Mouse (Mus musculus) forebrain, embryonic 12.5 days (tissue): ENCODE data around the gene BC048671. TPM values are rescaled to one million over a fixed set of nuclear protein-coding genes. Genes with fewer than 3 reads are reported as not detected.

ENCODE experiments used
- ATAC-seq: fragments of 200-750 bp; cut with Nextera tagmentation; 2 replicates; pipeline ENCODE4 v1.8.0; 2017; ENCODE audit warnings: moderate TSS enrichment; ENCODE audit not compliant: low FRiP score
- H3K27ac ChIP-seq: fragments of 300-500 bp; sonication (generic); 2 replicates; pipeline ENCODE4 v1.5.1; 2016; ENCODE audit warnings: mild to moderate bottlenecking
- H3K27me3 ChIP-seq: fragments of 300-500 bp; sonication (generic); 2 replicates; pipeline ENCODE4 v1.6.1; 2016; ENCODE audit warnings: mild to moderate bottlenecking
- H3K36me3 ChIP-seq: fragments of 300-500 bp; sonication (generic); replicated peaks from 2 replicates; pipeline ENCODE4 v1.6.1; 2016; ENCODE audit warnings: mild to moderate bottlenecking
- H3K4me1 ChIP-seq: fragments of 300-500 bp; sonication (generic); 2 replicates; pipeline ENCODE4 v1.6.1; 2016
- H3K4me2 ChIP-seq: fragments of 300-500 bp; sonication (generic); 2 replicates; pipeline ENCODE4 v1.6.1; 2016; ENCODE audit warnings: mild to moderate bottlenecking, moderate library complexity
- H3K4me3 ChIP-seq: fragments of 300-500 bp; sonication (generic); replicated peaks from 2 replicates; pipeline ENCODE4 v1.5.1; 2016; ENCODE audit warnings: mild to moderate bottlenecking
- H3K9ac ChIP-seq: fragments of 300-500 bp; sonication (generic); 2 replicates; pipeline ENCODE4 v1.6.1; 2016; ENCODE audit warnings: mild to moderate bottlenecking
- H3K9me3 ChIP-seq: fragments of 300-500 bp; sonication (generic); 2 replicates; pipeline ENCODE4 v1.6.1; 2016
- WGBS: fragments of 180-500 bp; shearing (Covaris S2); methylation state at CpG from one replicate; pipeline ENCODE4 v1.1.7; 2016; 5-methylcytosine and 5-hydroxymethylcytosine counted together
- polyA plus RNA-seq: library from polyadenylated mRNA; unstranded; fragments of >200 nt; fragmentation: Nextera tagmentation; extraction: Ambion mirVana; gene quantifications from 2 replicates; pipeline ENCODE4 v1.2.1, GENCODE M21; 2016

BC048671 gene
- polyA plus RNA-seq, 1 experiment from 2014 or later, result not detected

DNA sequence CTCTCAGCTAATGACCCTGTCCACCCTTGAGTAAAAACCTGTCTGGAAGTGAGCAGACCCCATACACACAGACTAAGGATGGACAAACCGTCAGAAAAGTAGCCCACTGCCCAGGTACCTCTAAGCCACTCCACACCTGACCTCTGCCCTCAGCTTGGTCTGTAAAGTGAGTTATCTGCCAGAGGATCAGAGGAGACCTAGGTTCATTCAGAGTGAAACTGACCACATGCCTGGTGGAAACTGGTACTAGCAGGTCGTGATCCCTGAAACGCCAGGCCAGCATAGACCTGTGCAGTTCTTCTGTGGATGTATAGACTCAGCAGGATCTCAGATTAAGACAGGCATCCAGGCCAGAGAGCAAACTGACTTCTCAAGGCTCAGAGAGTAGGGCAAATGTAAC is 23.4 kb downstream of the BC048671 start:
- H3K36me3 ChIP-seq, result no peaks in the 10 kb centered on the region
- H3K9ac ChIP-seq, result no peak overlapping the region
- peaks cover 6% of the 10 kb centered on the region for H3K4me1 ChIP-seq
- H3K27ac ChIP-seq, result no peak overlapping the region
- no peaks in the 10 kb centered on the region for H3K9me3 ChIP-seq
- peak overlapping the region; percentile 46; the same call in 1 of the 2 replicates for H3K4me2 ChIP-seq
- no peak overlapping the region for H3K4me3 ChIP-seq
- no peak for ATAC-seq
- peaks cover 20% of the 10 kb centered on the region for H3K27me3 ChIP-seq
- WGBS, result 61% methylated on average over 3 of the region's 3 CpGs

DNA sequence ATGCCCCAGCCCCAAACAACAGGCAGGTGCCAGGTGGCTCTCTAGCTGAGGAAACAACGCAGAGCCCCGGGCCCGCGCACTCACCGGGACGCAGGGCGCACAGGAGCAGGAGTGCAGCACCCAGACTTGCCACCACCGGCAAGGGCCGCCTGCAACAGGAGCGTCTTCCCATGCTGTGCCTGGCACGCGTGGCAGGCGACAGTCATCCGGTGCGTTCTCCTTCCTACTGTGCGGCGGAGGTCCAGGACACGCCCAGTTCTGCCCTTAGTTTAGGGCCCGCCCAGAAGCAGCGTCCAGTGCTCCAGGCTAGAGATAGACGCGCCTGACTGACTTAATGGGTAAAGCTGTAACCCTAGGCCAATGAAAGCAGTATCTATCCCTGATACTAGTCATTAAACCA is 24.0 kb downstream of the BC048671 start, which contains the start of gene Chst13:
Gene Chst13, minus strand, starts transcription at position 195 of the 400 bp plus-strand sequence.
- Histone ChIP-seq H3K4me1 (peaks cover 6% of the 10 kb centered on the region), H3K9me3 (no peaks in the 10 kb centered on the region), H3K4me3 (no peak within 1 kb of the TSS), H3K9ac (no peak within 1 kb of the TSS), H3K4me2 (peak within 1 kb of the TSS; percentile 46), H3K36me3 (no peaks in the 10 kb centered on the region), H3K27ac (no peak within 1 kb of the TSS), H3K27me3 (peaks cover 20% of the 10 kb centered on the region)
- whole genome bisulfite sequencing, result 4% methylated on average over 22 of the region's 22 CpGs
- ATAC-seq, result no peak

GRCm38 (mm10) chr6:90327670-90328069 is 26.7 kb downstream of the BC048671 start:
- Histone ChIP-seq H3K27ac (no peak overlapping the region), H3K4me1 (peaks cover 6% of the 10 kb centered on the region), H3K9ac (no peak overlapping the region), H3K4me2 (no peak overlapping the region), H3K36me3 (no peaks in the 10 kb centered on the region), H3K9me3 (no peaks in the 10 kb centered on the region), H3K27me3 (peaks cover 20% of the 10 kb centered on the region), H3K4me3 (no peak overlapping the region)
- no peak for ATAC-seq
- WGBS, result 23% methylated on average over 6 of the region's 6 CpGs

DNA sequence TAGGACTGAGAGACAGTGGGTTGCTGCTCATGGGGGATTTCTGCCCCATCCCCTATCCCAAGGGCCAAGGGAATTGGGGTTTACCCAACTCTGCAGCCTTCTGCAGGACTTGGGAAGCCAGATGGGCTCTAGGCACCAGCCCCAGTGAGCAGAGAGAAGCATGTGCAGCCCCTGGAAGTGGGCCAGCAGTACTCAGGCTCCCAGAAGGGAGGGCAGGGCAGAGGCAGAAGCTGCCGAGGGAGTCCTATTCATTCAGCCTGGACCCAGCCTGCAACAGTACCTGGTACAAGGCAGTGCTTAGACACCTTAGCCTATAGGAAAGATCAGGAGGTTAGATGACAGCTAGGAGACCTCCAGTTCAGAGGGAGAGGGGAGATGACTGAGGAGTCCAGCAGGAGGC is 28.9 kb downstream of the BC048671 start:
- Histone ChIP-seq H3K27me3 (peaks cover 8% of the 10 kb centered on the region), H3K27ac (no peak overlapping the region), H3K9me3 (no peaks in the 10 kb centered on the region), H3K36me3 (no peaks in the 10 kb centered on the region), H3K4me1 (peaks cover 3% of the 10 kb centered on the region), H3K4me2 (no peak overlapping the region), H3K4me3 (no peak overlapping the region), H3K9ac (no peak overlapping the region)
- WGBS, result 39% methylated on average over 1 of the region's 1 CpGs
- ATAC-seq, result no peak

DNA sequence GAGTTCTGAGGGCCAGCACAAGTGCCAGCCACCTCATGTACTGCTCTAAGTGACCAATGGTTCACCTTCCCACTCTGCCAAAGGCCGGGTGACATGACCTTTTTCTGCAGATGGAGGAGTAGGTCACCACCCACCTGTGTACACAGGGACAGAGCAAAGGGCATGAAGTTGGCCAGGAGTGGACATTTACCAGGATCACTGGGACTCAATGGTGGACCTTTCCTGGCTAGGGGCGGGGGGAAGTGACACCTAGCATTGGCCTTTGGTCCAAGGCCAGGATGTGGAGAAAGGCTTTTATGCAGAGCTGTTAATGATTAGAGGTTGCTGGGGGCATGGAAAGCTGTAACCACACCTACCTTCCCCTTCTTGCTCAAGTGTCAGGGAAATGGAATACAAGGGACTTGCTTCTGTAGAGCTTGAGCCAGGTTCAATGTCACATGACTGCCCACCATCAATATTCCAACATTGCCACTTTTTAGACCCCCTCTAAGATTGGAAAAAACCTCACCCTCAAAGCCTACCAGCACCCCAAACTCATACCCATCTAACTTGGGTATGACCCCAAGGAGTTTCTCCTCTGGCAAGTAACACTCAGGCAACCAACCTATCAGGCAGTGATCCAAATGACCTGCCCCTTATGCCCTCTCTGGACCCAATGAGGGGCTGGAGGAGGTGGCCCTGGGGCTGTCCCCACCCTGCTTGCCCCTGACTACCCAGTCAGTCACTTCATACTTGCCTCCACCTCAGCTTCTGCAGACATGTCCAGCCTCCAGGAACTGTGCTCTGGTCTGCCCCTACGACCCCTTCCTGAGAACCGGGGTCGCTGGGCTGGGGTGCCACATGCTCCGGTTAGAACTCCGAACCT is 31.8 kb downstream of the BC048671 start, which contains the start of gene Uroc1:
Gene Uroc1, plus strand, starts transcription at position 724 of the 865 bp plus-strand sequence.
- Histone ChIP-seq H3K27ac (no peak within 1 kb of the TSS), H3K4me3 (no peak within 1 kb of the TSS), H3K4me2 (no peak within 1 kb of the TSS), H3K9ac (no peak within 1 kb of the TSS), H3K4me1 (no peaks in the 10 kb centered on the region), H3K36me3 (no peaks in the 10 kb centered on the region), H3K9me3 (no peaks in the 10 kb centered on the region), H3K27me3 (no peaks in the 10 kb centered on the region)
- ATAC-seq, result no peak
- 84% methylated on average over 7 of the region's 7 CpGs for WGBS

DNA sequence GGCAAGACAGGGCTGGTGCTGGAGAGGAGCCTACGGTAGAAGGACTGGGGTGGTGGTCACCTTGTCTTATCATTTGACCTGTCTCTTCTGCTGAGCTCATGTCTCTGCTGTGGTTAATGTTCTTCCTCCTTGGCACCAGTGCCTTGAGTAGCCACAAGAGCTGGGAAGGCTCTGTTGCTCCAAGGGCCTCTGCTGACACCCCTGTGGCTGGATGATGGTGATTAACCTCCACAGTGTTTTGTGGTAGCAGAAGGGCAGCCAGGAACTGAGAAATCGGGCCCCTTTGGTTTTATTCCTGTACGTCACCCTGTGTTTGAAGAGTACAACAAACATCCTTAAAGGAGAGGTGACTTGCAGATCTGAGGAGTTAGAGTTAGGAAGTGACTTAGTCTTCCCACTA is 33.2 kb downstream of the BC048671 start:
- Histone ChIP-seq H3K4me2 (no peak overlapping the region), H3K4me1 (no peaks in the 10 kb centered on the region), H3K27ac (no peak overlapping the region), H3K36me3 (no peaks in the 10 kb centered on the region), H3K4me3 (no peak overlapping the region), H3K9me3 (no peaks in the 10 kb centered on the region), H3K9ac (no peak overlapping the region), H3K27me3 (no peaks in the 10 kb centered on the region)
- WGBS, result 78% methylated on average over 3 of the region's 3 CpGs
- ATAC-seq, result no peak

GRCm38 (mm10) chr6:90342343-90342742 is 41.3 kb downstream of the BC048671 start:
- no peak overlapping the region for H3K4me2 ChIP-seq
- H3K9me3 ChIP-seq, result no peaks in the 10 kb centered on the region
- 84% methylated on average over 2 of the region's 2 CpGs for WGBS
- H3K27ac ChIP-seq, result no peak overlapping the region
- H3K4me1 ChIP-seq, result no peaks in the 10 kb centered on the region
- H3K9ac ChIP-seq, result no peak overlapping the region
- no peaks in the 10 kb centered on the region for H3K27me3 ChIP-seq
- ATAC-seq, result no peak
- no peak overlapping the region for H3K4me3 ChIP-seq
- no peaks in the 10 kb centered on the region for H3K36me3 ChIP-seq

DNA sequence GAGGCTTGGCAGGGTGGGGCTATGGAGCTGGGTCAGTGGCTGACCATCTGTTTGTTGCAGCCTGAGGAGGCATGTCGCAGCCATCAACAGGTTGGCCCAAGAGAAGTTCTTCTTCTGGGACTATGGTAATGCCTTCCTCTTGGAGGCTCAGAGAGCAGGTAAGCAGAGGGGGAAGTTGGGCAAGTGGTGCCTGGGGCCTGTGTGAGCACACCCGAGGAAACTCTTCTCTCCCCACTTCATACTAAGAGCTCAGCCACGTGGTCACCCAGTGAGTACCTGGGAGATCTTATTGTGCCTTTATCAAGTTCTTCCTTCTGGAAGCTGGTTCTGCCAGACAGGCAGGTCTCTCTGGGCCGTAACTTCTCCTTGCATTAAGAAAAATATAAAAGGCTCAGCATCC is 46.2 kb downstream of the BC048671 start:
- 77% methylated on average over 4 of the region's 4 CpGs for WGBS
- H3K9me3 ChIP-seq, result no peaks in the 10 kb centered on the region
- no peak overlapping the region for H3K4me2 ChIP-seq
- H3K27me3 ChIP-seq, result no peaks in the 10 kb centered on the region
- no peak overlapping the region for H3K27ac ChIP-seq
- H3K4me3 ChIP-seq, result no peak overlapping the region
- ATAC-seq, result no peak
- no peaks in the 10 kb centered on the region for H3K4me1 ChIP-seq
- no peak overlapping the region for H3K9ac ChIP-seq
- no peaks in the 10 kb centered on the region for H3K36me3 ChIP-seq

GRCm38 (mm10) chr6:90348500-90348899 is 47.5 kb downstream of the BC048671 start:
- WGBS, result 84% methylated on average over 4 of the region's 4 CpGs
- H3K4me3 ChIP-seq, result no peak overlapping the region
- no peak overlapping the region for H3K27ac ChIP-seq
- no peaks in the 10 kb centered on the region for H3K27me3 ChIP-seq
- ATAC-seq, result no peak
- no peaks in the 10 kb centered on the region for H3K4me1 ChIP-seq
- H3K36me3 ChIP-seq, result no peaks in the 10 kb centered on the region
- no peak overlapping the region for H3K9ac ChIP-seq
- H3K9me3 ChIP-seq, result no peaks in the 10 kb centered on the region
- no peak overlapping the region for H3K4me2 ChIP-seq

DNA sequence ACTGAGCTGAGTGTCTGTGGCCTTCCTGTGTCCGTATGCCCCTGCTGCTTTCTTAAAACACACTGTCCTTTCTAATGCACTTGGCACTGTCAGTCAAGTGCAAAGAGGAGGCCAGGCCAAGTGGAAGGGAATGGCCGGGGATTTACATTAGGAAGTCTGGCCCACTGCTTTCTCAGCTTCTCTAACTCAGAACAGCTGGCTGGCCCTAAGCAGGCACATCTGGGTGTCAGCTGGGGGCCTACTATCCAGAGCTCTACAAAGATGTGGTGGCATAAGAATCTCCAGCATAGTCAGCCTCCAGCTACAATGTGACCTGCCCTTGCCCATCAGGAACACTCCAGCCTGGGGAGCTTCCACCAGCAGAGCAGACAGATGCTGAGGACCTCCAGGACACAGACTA is 49.0 kb downstream of the BC048671 start:
- Histone ChIP-seq H3K9me3 (no peaks in the 10 kb centered on the region), H3K4me3 (no peak overlapping the region), H3K36me3 (no peaks in the 10 kb centered on the region), H3K9ac (no peak overlapping the region), H3K27me3 (no peaks in the 10 kb centered on the region), H3K4me1 (no peaks in the 10 kb centered on the region), H3K4me2 (no peak overlapping the region), H3K27ac (no peak overlapping the region)
- 70% methylated on average over 2 of the region's 2 CpGs for WGBS
- no peak for ATAC-seq

Other genes with a start within 250 kb of the BC048671 start
- gene Vmn1r49, start 222.7 kb upstream of the BC048671 start, polyA plus RNA-seq, result not detected in 2 replicates
- gene Vmn1r50, start 199.8 kb upstream of the BC048671 start, polyA plus RNA-seq, result not detected in 2 replicates
- not detected in 2 replicates for gene Vmn1r51, start 178.6 kb upstream of the BC048671 start, polyA plus RNA-seq
- not detected in 2 replicates for gene Vmn1r52, start 126.4 kb upstream of the BC048671 start, polyA plus RNA-seq
- gene V1ra8, start 98.4 kb upstream of the BC048671 start, polyA plus RNA-seq, result not detected in 2 replicates
- not detected in 2 replicates for gene Vmn1r53, start 76.8 kb upstream of the BC048671 start, polyA plus RNA-seq
- not detected in 2 replicates for gene Vmn1r54, start 54.9 kb upstream of the BC048671 start, polyA plus RNA-seq
- gene Chst13, start 24.0 kb downstream of the BC048671 start, polyA plus RNA-seq, result not detected in 2 replicates
- gene Uroc1, start 32.1 kb downstream of the BC048671 start, polyA plus RNA-seq, result not detected in 2 replicates
- 13.8 and 15.8 TPM in 2 replicates for gene Zxdc, start 68.3 kb downstream of the BC048671 start, polyA plus RNA-seq
- 1.9 and 2.6 TPM in 2 replicates for gene Cfap100, start 127.6 kb downstream of the BC048671 start, polyA plus RNA-seq
- gene Klf15, start 161.4 kb downstream of the BC048671 start, polyA plus RNA-seq, result 3.8 and 4.3 TPM in 2 replicates
- 2.0 TPM in 2 replicates for gene Aldh1l1, start 185.2 kb downstream of the BC048671 start, polyA plus RNA-seq